Mouse (Mus musculus) stomach, postnatal 0 days (tissue): ENCODE measurements around the gene Aldh3a2.

Source experiments
- CTCF ChIP-seq: IDR thresholded peaks from 2 replicates; pipeline ENCODE4 v1.5.1; 2016; ENCODE audit warnings: antibody characterized with exemption, low read depth, mild to moderate bottlenecking, moderate library complexity
- EP300 ChIP-seq: optimal IDR thresholded peaks from 2 replicates; pipeline ENCODE3; 2016; ENCODE audit warnings: antibody characterized with exemption

GRCm38 (mm10) chr11:61296556-61296955 lies 29.3 kb upstream of the Aldh3a2 start:
- TF ChIP-seq CTCF (no peak), EP300 (no peak)
